Mouse (Mus musculus) hindbrain, embryonic 10.5 days (tissue): Measurements from ENCODE around the gene Dcaf11. TPM values are rescaled to one million over a fixed set of nuclear protein-coding genes. Genes with fewer than 3 reads are reported as not detected.

Experiments
- DNase-seq: peaks from one replicate; pipeline ENCODE4 v3.0.0-alpha.2; 2017; ENCODE audit warnings: low spot score
- H3K27ac ChIP-seq: fragments of 300-500 bp; sonication (generic); 2 replicates; pipeline ENCODE4 v1.5.1; 2016; ENCODE audit warnings: mild to moderate bottlenecking, moderate library complexity
- H3K27me3 ChIP-seq: fragments of 300-500 bp; sonication (generic); 2 replicates; pipeline ENCODE4 v1.6.1; 2016; ENCODE audit warnings: mild to moderate bottlenecking; ENCODE audit not compliant: poor library complexity, insufficient read depth, severe bottlenecking
- H3K36me3 ChIP-seq: fragments of 300-500 bp; sonication (generic); 2 replicates; pipeline ENCODE4 v1.6.1; 2016; ENCODE audit warnings: mild to moderate bottlenecking, moderate library complexity
- H3K4me1 ChIP-seq: fragments of 300-500 bp; sonication (generic); replicated peaks from 2 replicates; pipeline ENCODE4 v1.6.1; 2016; ENCODE audit warnings: mild to moderate bottlenecking
- H3K4me3 ChIP-seq: fragments of 300-500 bp; sonication (generic); 2 replicates; pipeline ENCODE4 v1.5.1; 2016; ENCODE audit warnings: mild to moderate bottlenecking, moderate library complexity
- H3K9me3 ChIP-seq: fragments of 300-500 bp; sonication (generic); 2 replicates; pipeline ENCODE4 v1.6.1; 2016; ENCODE audit warnings: mild to moderate bottlenecking, moderate library complexity
- WGBS: fragments of 180-500 bp; shearing (Covaris S2); methylation state at CpG from one replicate; pipeline ENCODE4 v1.1.7; 2016; 5-methylcytosine and 5-hydroxymethylcytosine counted together
- polyA plus RNA-seq: library from polyadenylated mRNA; unstranded; fragments of >200 nt; fragmentation: Nextera tagmentation; extraction: Ambion mirVana; gene quantifications from 2 replicates; pipeline ENCODE4 v1.2.1, GENCODE M21; 2016

Dcaf11 gene
- polyA plus RNA-seq, 1 experiment from 2014 or later: 94.1 TPM

GRCm38 (mm10) chr14:55536116-55536745, 23.6 kb upstream of the Dcaf11 start:
- H3K4me1 ChIP-seq: peaks cover 18% of the 10 kb centered on the region
- DNase-seq: peak; percentile 42
- H3K4me3 ChIP-seq: no peak overlapping the region
- 55% methylated on average over 6 of the region's 6 CpGs for WGBS
- H3K27me3 ChIP-seq: no peaks in the 10 kb centered on the region
- H3K9me3 ChIP-seq: no peaks in the 10 kb centered on the region
- H3K27ac ChIP-seq: no peak overlapping the region
- H3K36me3 ChIP-seq: no peaks in the 10 kb centered on the region

GRCm38 (mm10) chr14:55540067-55540786, 19.6 kb upstream of the Dcaf11 start, which contains the start of gene Pck2:
Gene Pck2 (plus strand): TSS chr14:55540266.
- WGBS: under 1% methylated on average over 32 of the region's 32 CpGs
- Histone ChIP-seq H3K9me3 (no peaks in the 10 kb centered on the region), H3K36me3 (peaks cover 14% of the 10 kb centered on the region), H3K4me3 (peak within 1 kb of the TSS; percentile 74), H3K27me3 (no peaks in the 10 kb centered on the region), H3K4me1 (peaks cover 22% of the 10 kb centered on the region), H3K27ac (peak within 1 kb of the TSS; percentile 90)
- peak; percentile 81 for DNase-seq

- Histone ChIP-seq H3K4me3 (peak overlapping the region; percentile 74), H3K27ac (peak overlapping the region; percentile 90), H3K9me3 (no peaks in the 10 kb centered on the region), H3K27me3 (no peaks in the 10 kb centered on the region), H3K4me1 (peaks cover 22% of the 10 kb centered on the region), H3K36me3 (peaks cover 21% of the 10 kb centered on the region)
- DNase-seq: peak; percentile 46
- 9% methylated on average over 10 of the region's 10 CpGs for WGBS
Observed at GRCm38 (mm10) chr14:55540787-55541321, 19.0 kb upstream of the Dcaf11 start.

DNA sequence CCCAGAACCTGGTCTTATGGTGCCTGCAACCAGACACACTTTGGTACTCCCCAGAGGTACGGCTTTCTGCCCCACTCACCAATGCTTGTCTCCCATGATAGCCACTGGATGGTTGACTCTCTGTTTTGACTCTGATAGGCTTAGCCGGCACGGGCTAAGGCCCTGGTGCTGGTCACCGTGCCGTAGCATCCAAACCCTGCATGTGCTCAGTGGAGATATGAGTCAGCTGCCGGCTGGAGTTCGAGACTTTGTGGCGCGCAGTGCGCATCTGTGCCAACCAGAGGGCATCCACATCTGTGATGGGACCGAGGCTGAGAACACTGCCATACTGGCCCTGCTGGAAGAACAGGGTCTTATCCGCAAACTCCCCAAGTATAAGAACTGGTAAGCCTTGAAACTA, 17.5 kb upstream of the Dcaf11 start:
- no peaks in the 10 kb centered on the region for H3K9me3 ChIP-seq
- H3K4me1 ChIP-seq: peaks cover 22% of the 10 kb centered on the region
- DNase-seq: no peak
- peaks cover 32% of the 10 kb centered on the region for H3K36me3 ChIP-seq
- H3K4me3 ChIP-seq: no peak overlapping the region
- H3K27me3 ChIP-seq: no peaks in the 10 kb centered on the region
- H3K27ac ChIP-seq: no peak overlapping the region
- 95% methylated on average over 12 of the region's 12 CpGs for WGBS

GRCm38 (mm10) chr14:55544334-55544733, 15.5 kb upstream of the Dcaf11 start:
- Histone ChIP-seq H3K36me3 (peaks cover 52% of the 10 kb centered on the region), H3K4me3 (no peak overlapping the region), H3K4me1 (peaks cover 22% of the 10 kb centered on the region), H3K9me3 (no peaks in the 10 kb centered on the region), H3K27ac (no peak overlapping the region), H3K27me3 (no peaks in the 10 kb centered on the region)
- 93% methylated on average over 9 of the region's 9 CpGs for WGBS
- DNase-seq: no peak

DNA sequence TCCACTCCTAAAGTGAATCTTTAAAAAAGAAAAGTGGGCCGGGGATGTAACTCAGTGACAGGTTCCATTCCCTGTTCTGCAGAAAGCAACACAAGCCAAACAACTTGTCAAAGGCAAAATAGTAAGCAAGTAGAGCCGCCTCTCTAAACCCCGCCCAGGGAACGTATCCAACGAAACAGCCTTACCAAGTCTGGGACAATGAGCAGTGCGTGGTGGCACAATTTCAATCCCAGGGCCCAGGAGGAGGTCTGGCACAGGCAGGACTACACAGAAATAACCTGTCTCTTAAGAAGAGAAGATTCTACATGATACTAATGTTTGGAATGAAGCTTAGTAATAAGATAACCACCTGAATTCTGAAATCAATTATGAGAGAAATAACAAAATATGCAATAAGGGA, 9.6 kb upstream of the Dcaf11 start:
- Histone ChIP-seq H3K9me3 (no peaks in the 10 kb centered on the region), H3K36me3 (peaks cover 44% of the 10 kb centered on the region), H3K27ac (no peak overlapping the region), H3K4me1 (no peaks in the 10 kb centered on the region), H3K4me3 (no peak overlapping the region), H3K27me3 (no peaks in the 10 kb centered on the region)
- WGBS: 90% methylated on average over 6 of the region's 6 CpGs
- DNase-seq: no peak

DNA sequence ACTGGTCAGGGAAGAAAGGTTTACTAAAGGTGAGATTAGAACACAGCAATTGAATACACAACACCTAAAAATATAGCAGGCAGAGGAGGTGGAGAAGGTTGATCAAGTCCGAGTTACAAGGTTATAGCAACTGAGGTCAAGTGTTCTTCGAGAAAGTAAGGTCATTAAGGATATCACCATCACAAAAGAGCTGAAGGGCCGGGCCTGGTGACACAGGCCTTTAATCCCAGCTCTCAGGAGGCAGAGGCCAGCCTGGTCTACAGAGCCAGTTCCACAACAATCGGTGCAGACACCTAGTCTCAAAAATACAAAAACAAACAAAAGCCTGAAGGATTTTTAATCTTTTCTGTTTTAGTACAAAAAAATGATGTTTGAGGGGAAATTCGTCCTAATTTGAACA, 8.5 kb upstream of the Dcaf11 start:
- Histone ChIP-seq H3K36me3 (peaks cover 32% of the 10 kb centered on the region), H3K4me3 (no peak overlapping the region), H3K27me3 (no peaks in the 10 kb centered on the region), H3K9me3 (no peaks in the 10 kb centered on the region), H3K4me1 (no peaks in the 10 kb centered on the region), H3K27ac (no peak overlapping the region)
- WGBS: 70% methylated on average over 5 of the region's 5 CpGs
- no peak for DNase-seq

- no peaks in the 10 kb centered on the region for H3K27me3 ChIP-seq
- no peak overlapping the region for H3K27ac ChIP-seq
- WGBS: 92% methylated on average over 8 of the region's 8 CpGs
- H3K4me1 ChIP-seq: peaks cover under 1% of the 10 kb centered on the region; the same call in 1 of the 2 replicates
- no peak for DNase-seq
- H3K36me3 ChIP-seq: peaks cover 29% of the 10 kb centered on the region
- H3K4me3 ChIP-seq: no peak overlapping the region
- H3K9me3 ChIP-seq: no peaks in the 10 kb centered on the region
Observed at GRCm38 (mm10) chr14:55551794-55552193, 8.0 kb upstream of the Dcaf11 start.

DNA sequence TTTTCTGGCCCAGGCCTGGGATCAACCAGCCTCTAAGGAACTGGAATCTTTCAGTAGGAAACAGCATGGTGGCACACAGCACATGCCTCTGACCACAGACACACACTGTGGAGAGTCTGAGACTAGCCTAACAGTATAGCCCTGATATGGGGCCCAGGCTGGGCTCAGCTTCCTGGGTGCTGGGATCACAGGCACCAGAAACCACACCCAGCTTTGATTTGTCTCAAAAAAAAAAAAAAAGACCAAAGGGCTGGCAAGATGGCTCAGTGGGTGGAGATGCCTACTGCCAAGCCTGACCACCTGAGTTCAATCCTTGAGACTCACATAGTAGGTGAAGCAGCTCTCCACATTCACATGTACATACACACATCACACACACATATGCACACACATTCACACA, 5.2 kb upstream of the Dcaf11 start:
- Histone ChIP-seq H3K4me3 (no peak overlapping the region), H3K9me3 (no peaks in the 10 kb centered on the region), H3K4me1 (peaks cover 8% of the 10 kb centered on the region; the same call in 1 of the 2 replicates), H3K27ac (no peak overlapping the region), H3K36me3 (0 out of 2 replicates have a peak, but pooled peaks cover 2% of the 10 kb centered on the region), H3K27me3 (no peaks in the 10 kb centered on the region)
- no peak for DNase-seq

- DNase-seq: no peak
- Histone ChIP-seq H3K27ac (no peak overlapping the region), H3K4me1 (peaks cover 8% of the 10 kb centered on the region; the same call in 1 of the 2 replicates), H3K27me3 (no peaks in the 10 kb centered on the region), H3K36me3 (no peaks in the 10 kb centered on the region), H3K9me3 (no peaks in the 10 kb centered on the region), H3K4me3 (no peak overlapping the region)
- WGBS: 86% methylated on average over 3 of the region's 3 CpGs
Observed at GRCm38 (mm10) chr14:55555788-55556187, 4.0 kb upstream of the Dcaf11 start.

- Histone ChIP-seq H3K27me3 (no peaks in the 10 kb centered on the region), H3K9me3 (no peaks in the 10 kb centered on the region), H3K4me1 (peaks cover 20% of the 10 kb centered on the region), H3K36me3 (no peaks in the 10 kb centered on the region), H3K4me3 (no peak overlapping the region), H3K27ac (no peak overlapping the region)
- 28% methylated on average over 5 of the region's 5 CpGs for WGBS
- peak; percentile 68 for DNase-seq
Observed at GRCm38 (mm10) chr14:55557003-55557402, 2.8 kb upstream of the Dcaf11 start.

- 90% methylated on average over 3 of the region's 3 CpGs for WGBS
- peaks cover 20% of the 10 kb centered on the region for H3K4me1 ChIP-seq
- H3K27me3 ChIP-seq: no peaks in the 10 kb centered on the region
- H3K36me3 ChIP-seq: no peaks in the 10 kb centered on the region
- no peaks in the 10 kb centered on the region for H3K9me3 ChIP-seq
- no peak overlapping the region for H3K27ac ChIP-seq
- H3K4me3 ChIP-seq: no peak overlapping the region
- no peak for DNase-seq
Observed at GRCm38 (mm10) chr14:55557587-55557986, 2.2 kb upstream of the Dcaf11 start.

GRCm38 (mm10) chr14:55558740-55559448, 912 bp upstream of the Dcaf11 start:
- Histone ChIP-seq H3K9me3 (no peaks in the 10 kb centered on the region), H3K27me3 (no peaks in the 10 kb centered on the region), H3K4me3 (peak overlapping the region; percentile 67), H3K27ac (peak overlapping the region; percentile 95), H3K4me1 (peaks cover 20% of the 10 kb centered on the region), H3K36me3 (peaks cover 9% of the 10 kb centered on the region)
- no peak for DNase-seq
- WGBS: 60% methylated on average over 6 of the region's 6 CpGs
